Mouse (Mus musculus) common myeloid progenitor, adult 5-6 weeks (primary cell): ENCODE data around the gene Stxbp1. TPM values are rescaled to one million over a fixed set of nuclear protein-coding genes. Genes with fewer than 3 reads are reported as not detected.

Experiments
- ATAC-seq: replicated peaks from 2 replicates; pipeline ENCODE4 v1.8.0; 2016; ENCODE audit warnings: low read depth, mild to moderate bottlenecking, moderate TSS enrichment, inconsistent platforms; ENCODE audit not compliant: poor library complexity, severe bottlenecking
- total RNA-seq: library from RNA; stranded (forward); fragments of 200-1000, 187-1606 nt; gene quantifications from 2 replicates; pipeline ENCODE4 v1.2.3, GENCODE M21; 2017

Stxbp1 gene
- total RNA-seq: 7.4 and 9.1 TPM in 2 replicates

DNA sequence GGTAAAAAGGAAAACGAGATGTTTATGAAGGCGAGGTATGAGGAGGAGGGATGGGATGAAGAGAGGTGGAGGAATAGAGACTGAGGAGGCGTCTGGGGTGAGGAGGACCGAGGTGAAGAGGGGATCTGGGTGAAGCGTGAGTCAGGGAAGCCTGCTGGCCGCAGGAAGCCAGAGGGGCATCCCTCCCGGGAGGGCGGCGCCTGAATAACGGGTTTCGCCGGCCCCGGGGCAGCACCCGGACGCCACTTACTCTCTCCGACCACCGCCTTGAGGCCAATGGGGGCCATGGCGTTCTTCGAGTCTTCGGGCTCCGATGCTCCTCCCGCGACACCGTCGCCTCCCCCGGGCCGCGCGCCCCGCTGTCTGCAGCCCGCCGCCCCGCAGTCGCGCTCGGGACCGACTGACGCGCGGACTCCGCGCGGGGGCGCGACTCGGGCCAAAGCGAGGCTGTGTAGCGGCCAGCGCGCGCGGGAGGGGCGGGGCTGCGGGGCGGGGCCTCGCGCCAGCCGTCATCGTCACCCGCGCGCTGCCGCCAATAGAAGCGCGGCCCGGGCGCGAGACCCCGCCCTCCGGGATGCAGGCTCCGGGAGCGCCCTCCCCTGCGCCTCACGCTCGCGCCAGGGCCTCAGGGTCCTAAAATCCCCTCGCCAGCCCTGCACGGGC is at the start of gene Stxbp1:
TSS of gene Stxbp1 (minus strand) at position 441 of the 663 bp plus-strand sequence.
- peak; percentile 76 for ATAC-seq

GRCm38 (mm10) chr2:32896507-32897147 is 49.6 kb upstream of the Stxbp1 start:
- ATAC-seq: no peak

DNA sequence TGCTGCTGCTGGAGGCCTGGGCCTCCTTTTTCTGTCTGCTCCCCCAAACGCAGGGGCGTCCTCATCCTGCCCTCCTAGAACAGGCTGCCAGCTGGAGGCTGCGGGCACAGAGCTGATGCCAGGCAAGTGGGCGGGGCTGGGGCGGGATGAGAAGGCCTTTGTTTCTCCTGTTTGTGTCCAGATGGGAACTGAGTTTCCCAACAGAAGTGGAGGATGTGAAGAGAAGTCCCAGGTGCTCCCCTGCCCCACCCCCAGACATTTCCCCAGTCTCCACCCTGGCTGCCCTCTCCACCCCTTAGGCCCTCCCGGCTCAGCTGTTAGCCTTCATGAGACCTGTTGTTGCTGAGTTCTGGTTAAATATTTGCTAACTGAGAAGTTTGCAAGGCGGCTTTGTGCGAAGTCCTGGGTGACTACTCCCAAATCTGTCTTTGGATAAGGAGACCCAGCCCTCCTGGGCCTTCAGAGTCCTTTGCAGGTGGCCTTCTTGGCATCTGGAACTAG is 48.6 kb upstream of the Stxbp1 start:
- no peak for ATAC-seq

DNA sequence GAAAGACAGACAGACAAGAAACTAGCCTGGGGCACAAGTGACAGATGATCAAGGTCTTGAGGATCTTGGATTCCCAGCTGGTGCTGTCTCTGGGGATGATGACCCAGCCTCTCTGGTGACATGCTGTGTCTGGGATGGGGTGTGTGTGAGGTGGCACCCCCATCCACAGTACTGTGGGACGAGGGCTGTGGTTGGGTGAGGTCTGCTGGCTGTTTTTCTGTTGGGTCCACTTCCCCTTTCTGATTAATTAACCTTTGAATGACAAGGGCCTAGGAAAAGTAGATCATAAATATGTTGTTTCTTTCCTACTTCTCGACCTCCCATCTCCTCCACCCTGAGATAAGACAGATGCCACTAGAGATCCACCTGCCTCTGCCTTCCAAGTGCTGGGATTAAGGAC is 47.1 kb upstream of the Stxbp1 start:
- peak; percentile 83 for ATAC-seq

DNA sequence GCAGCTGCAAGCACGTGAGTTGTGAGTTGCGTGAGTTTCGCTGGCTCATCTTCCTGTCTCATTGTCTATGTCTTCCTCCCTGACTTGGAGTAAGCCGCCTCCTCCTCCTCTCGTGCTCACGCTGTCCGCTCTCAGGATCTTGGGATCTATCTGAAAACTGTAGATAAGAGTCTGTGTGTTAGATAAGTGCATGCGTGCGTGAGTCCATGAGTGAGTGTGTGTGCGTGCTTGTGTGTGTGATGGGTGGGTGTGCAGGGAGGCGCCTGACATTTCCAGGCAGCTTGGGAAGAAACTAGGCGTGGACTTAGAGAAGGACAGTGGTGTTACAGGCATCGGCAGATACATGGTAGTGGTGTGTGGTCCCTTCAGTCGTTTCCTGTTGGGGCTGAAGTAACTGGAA is 45.4 kb upstream of the Stxbp1 start:
- no peak for ATAC-seq

- ATAC-seq: no peak
These were observed 44.2 kb upstream of the Stxbp1 start for GRCm38 (mm10) chr2:32891278-32891677.

DNA sequence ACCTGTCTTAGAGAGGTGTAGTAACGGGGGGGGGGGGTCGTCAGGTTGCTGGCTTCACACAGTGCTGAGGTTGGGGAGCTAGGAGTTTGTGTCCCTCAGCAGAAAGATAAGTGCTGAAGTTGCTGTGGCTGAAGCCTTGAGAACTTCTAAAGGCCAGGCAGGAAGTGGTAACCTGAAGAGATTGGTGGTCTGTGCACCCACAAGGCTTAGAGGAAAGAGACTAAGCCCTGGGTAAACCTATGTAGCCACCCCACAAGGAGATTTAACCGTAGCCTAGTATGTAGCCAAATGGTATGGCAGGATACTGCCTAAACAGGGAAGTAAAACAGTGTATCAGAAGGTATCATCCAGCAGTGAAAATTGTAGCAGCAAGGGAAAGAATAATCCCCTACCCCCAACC is 43.2 kb upstream of the Stxbp1 start:
- ATAC-seq: peak; percentile 73

DNA sequence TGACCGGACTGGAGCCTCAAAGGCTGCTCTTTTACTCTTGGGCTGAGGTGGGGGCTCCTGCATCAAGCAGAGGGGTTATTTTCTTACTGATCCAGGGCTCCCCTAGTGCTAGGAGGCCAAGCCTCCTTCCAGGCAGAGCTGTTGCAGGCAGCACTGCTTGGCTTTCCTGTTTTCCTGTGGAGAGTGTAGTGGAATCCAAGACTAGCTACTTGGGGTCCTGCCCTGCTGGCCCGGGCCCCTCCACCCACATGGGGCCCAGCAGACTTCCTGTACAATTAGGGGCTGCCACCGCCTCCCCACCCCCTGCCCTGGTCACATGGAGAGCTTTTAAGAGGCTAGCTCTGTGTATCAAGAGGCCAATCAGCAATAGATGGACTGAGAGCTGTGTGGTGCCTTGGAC is 41.5 kb upstream of the Stxbp1 start:
- no peak for ATAC-seq

- no peak for ATAC-seq
These were observed 41.0 kb upstream of the Stxbp1 start for GRCm38 (mm10) chr2:32888029-32888428.

DNA sequence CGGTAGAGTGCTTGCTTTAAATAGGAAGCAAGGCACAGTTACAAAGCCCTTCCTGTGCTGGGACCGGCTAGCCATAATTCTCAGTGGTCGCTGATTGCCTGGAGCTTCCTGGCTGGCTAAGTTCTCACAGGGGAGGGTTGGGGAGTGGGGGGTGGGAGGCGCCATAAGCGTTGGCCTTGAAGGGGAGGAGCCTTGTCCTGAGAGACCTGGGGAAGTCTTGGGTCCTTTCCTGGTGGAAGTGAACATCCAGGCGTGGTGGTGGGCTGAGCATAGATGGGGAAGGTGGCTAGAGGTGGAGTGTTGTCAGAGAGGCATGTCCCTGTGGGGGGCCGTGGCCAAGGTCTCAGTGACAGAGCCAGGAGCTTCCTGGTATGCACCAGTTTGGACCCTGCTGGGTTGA is 37.7 kb upstream of the Stxbp1 start:
- 0 out of 2 replicates have a peak, but pooled peaks have one; percentile 4 for ATAC-seq

DNA sequence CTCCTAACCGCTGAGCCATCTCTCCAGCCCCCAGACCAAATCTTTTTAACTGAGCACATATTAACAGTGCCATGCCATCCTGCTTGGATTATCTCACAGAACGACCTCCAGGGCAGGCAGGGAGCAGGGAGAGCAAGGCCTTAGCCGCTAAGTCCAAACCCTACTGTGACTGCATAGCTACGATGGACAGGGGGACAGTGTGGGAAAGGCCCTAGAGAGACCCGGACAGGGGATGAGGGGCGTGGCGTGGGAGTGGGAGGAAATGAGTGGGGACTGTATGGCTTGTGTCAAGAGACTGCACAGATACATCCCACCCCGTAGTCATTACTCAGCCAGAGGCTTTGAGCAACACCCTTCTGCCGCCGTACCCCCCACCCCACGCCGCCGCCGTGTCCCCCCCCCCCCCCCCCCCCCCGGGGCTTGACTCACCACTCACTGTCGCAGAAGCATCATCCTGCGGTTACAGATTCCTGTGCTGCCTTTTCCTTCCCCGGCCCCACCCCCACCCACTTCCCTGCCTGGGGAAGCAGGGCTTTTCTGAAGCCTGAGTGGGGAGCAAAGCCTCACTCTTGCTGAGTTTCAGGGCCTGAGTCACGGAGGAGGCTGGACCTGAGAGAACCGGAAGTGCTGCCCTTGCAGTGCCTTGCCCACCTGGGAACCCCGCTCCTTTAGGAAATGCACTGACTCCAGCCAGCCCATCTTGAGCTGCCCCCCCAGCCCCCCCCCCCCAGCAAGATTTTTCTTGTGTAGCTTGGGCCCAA is 35.4 kb upstream of the Stxbp1 start:
- ATAC-seq: peak; percentile 43

- ATAC-seq: peak; percentile 40
These were observed 34.7 kb upstream of the Stxbp1 start for GRCm38 (mm10) chr2:32881723-32882122.

GRCm38 (mm10) chr2:32881054-32881453 is 34.0 kb upstream of the Stxbp1 start:
- ATAC-seq: no peak

DNA sequence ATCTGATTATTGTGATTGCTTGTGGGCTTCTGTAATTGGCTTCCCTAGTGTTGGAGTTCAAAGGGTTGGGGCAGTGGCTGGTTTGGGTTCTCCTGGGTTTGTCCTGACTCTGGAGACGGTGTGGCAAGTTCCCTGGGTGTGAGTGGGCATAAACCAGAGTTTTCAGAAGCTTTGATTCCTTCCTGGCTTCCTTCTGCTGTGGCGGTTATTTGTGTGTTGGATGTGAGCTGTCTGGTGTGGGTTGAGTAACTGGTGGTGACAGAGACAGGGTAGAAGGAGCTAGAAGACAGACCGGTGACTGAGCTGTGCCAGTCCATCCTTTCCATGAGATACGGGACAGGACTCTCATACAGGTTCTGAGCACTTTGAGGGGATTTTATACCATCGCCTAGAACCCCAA is 32.5 kb upstream of the Stxbp1 start:
- no peak for ATAC-seq

DNA sequence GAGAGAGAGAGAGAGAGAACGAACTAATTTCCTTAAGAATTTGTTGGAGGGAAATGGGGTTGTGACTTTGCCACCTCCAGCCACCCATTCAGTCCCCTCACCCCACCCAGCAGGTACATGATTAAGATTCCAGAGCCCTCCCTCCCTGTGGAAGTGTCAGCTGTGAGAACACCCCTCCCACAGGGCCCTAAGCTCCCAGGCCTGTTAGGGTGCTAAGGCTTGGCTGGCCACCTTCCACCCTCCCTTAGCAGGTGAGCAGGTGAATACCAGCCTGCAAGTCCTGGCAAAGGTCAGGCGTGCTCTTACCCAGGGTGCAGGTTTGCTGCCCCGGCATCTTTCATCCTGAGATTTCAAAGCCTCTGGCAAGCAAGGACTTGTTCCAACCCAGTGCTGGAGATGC is 31.4 kb upstream of the Stxbp1 start:
- no peak for ATAC-seq

DNA sequence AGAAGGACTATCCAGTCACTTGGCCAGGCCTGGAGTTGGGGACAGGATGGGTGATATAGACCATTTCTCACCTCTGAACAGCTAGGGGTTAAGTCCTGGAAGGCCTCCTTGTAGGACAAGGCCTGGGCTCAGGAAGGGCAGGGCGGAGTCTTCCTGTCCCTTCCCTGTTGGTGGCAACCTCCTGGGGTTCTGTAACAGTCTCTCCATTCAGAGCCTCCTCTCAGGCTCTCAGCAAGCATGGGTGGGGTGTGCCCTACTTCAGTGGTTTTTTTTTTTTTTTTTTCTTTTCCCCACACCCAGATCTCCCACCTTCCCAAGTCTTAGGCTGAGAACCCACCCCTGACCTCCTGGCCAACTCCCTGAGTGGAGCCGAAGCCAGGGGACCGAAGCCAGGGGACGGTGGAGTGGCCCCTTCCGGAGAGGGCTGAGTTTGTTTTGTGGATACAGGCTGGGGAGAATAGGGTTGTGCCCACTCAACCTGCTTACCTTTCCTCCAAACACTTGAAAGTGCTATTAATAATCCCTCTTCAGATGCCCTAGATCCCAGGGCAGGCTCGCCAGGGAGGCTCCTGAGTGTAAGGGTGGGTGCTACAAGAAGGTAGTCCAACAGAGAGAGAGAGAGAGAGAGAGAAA is 30.8 kb upstream of the Stxbp1 start:
- no peak for ATAC-seq

GRCm38 (mm10) chr2:32877303-32877702 is 30.3 kb upstream of the Stxbp1 start:
- no peak for ATAC-seq

- ATAC-seq: peak; percentile 15; the same call in 1 of the 2 replicates
These were observed 29.7 kb upstream of the Stxbp1 start for GRCm38 (mm10) chr2:32876490-32877302.

- ATAC-seq: peak; percentile 60
These were observed 28.8 kb upstream of the Stxbp1 start, which contains the start of gene Fam129b for GRCm38 (mm10) chr2:32875675-32876489. Fam129b (plus strand) TSS chr2:32876114.
